Mouse (Mus musculus): ENCODE measurements at regions not wholly inside any gene's neighbourhood (a gene's known extent, or its start where the extent isn't known, plus 50 kb on each side); places are given as distances from the start of the nearest gene placed in this dataset.
"Not testable (repeated sequence)": the region's sequence is repeated elsewhere in the genome, so short reads cannot be mapped to it uniquely, and the experiment has no call there.

DNA sequence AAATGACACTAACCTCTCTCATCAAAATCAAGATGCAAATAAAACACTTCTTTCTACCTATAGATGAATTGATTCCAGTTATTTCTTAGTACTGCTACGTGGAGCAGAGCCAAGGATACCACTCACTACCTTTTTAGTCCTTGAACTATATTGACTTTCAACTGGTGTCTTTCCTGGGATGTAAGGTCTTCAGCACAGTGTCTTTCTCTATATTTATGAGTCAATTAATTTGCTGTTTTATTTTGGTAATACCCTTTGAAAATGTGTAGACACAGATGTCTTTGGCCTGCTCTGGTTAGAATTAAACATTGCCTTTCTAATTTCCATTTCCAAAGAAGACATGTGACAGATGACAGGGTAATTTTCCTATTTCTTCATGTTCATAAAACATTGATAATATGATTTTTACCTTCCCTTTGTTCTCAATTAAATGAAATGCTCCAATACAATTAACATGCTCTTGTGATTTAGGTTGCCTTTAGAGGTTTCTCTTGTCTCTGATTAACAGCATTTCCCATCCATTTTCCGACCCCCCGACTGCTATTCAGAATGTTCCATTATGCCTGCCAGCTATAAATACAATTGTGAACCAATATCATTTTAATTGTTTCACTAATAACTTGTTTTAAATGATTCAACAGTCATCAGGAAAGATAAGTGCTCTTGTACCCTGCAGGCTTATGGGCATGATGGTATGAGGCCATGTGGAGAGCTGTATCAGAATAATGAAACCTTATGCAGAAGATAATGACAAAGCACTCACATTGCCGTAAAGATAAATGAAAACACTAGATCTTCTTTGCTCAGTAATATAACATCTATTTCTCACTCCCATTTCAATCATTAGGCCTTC, 266.2 kb upstream of the 1700008P02Rik start:
- DNase-seq (ENCODE audit: low spot score): no peak

DNA sequence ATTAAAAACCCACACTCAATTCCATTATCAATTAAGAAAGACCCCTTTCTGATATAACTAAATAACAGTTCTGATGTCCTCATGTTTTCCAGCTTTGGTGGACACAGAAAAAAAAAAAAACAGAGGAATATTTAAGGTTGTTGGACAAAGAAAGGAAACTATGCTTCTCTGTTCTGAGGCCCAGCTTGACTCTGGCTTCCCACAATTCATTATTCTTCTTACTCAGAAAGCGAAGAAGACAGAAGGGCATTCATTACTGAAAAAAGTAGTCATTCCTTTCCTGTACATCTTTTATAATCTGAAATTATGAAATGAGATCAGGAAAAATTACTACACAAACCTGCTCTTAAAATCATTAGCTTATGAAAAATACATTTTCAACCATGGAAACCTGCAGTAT, 263.2 kb upstream of the 1700008P02Rik start:
- no peak for DNase-seq (ENCODE audit: low spot score)

- DNase-seq (ENCODE audit: low spot score): no peak
Observed at GRCm38 (mm10) chr3:6876265-6876664, 256.0 kb upstream of the 1700008P02Rik start.

- DNase-seq (ENCODE audit: low spot score): no peak
Observed at GRCm38 (mm10) chr3:6872170-6872569, 251.9 kb upstream of the 1700008P02Rik start.

GRCm38 (mm10) chr3:6871752-6872151, 251.5 kb upstream of the 1700008P02Rik start:
- DNase-seq (ENCODE audit: low spot score): no peak

DNA sequence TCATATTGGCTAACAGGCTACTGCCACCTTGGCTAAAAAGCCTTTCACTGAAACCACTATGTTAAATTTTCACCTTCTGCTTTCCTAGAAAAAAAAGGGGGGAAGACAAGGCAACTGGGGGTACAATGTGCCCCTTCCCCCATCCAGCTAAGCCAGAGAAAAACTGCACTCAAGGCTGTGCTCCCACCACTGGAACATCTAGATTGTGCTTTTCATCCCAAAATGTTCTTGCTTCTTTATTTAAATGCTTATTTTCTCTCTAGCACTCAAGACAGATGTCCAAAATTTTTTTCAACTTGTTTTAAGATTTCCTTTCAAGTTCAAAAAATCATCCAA, 245.9 kb upstream of the 1700008P02Rik start:
- no peak for DNase-seq (ENCODE audit: low spot score)

GRCm38 (mm10) chr3:6865462-6866147, 245.4 kb upstream of the 1700008P02Rik start:
- DNase-seq (ENCODE audit: low spot score): peak; percentile 3

GRCm38 (mm10) chr3:6859866-6860180, 239.6 kb upstream of the 1700008P02Rik start:
- no peak for DNase-seq (ENCODE audit: low spot score)

GRCm38 (mm10) chr3:6858982-6859865, 239.0 kb upstream of the 1700008P02Rik start:
- no peak for DNase-seq (ENCODE audit: low spot score)

DNA sequence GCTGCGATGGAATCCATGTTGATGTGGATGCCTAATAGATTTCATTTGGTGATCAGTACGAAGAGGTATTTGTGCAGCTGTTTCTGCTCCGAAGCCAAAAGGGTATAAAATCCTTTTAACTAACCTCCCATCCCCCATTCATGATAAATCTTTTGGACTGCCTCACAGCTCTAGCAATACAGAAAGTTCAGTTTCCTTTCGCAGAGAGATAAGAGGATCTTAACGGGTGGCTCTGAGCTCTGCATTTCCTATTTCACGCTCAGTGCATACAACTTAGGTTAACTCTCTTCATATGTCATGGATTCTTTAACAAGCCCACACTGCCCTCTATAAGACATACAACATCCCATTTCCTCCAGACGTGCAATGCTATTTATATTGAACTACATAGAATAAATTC, 199.1 kb upstream of the 1700008P02Rik start:
- no peak for DNase-seq (ENCODE audit: low spot score)

GRCm38 (mm10) chr3:6812346-6812745, 192.1 kb upstream of the 1700008P02Rik start:
- DNase-seq (ENCODE audit: low spot score): no peak

GRCm38 (mm10) chr3:6809381-6809950, 189.2 kb upstream of the 1700008P02Rik start:
- DNase-seq (ENCODE audit: low spot score): no peak

GRCm38 (mm10) chr3:6800092-6800716, 180.0 kb upstream of the 1700008P02Rik start:
- DNase-seq (ENCODE audit: low spot score): not testable (repeated sequence)

DNA sequence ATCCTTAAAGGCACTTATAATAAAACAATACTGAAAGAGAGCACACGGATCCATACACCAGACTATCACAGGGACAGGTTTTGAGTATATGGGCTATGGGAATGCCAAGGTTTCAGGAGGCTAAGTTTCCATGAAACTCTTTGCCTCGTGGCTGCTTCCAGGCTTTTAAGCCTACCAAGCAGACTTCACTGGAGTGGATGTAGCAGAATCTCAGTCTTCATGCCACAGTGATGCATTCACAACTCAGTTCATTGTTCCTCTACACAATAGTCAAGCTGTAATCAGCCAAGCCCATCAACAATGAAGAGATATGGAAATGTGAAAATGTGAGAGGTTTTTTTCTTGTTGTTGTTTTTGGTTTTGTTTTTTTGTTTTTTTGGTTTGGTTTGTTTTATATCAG, 148.3 kb upstream of the 1700008P02Rik start:
- no peak for DNase-seq (ENCODE audit: low spot score)

GRCm38 (mm10) chr3:6768085-6768484, 147.8 kb upstream of the 1700008P02Rik start:
- DNase-seq (ENCODE audit: low spot score): not testable (repeated sequence)

GRCm38 (mm10) chr3:6759172-6759571, 138.9 kb upstream of the 1700008P02Rik start:
- DNase-seq (ENCODE audit: low spot score): no peak

GRCm38 (mm10) chr3:6757562-6757961, 137.3 kb upstream of the 1700008P02Rik start:
- no peak for DNase-seq (ENCODE audit: low spot score)

- not testable (repeated sequence) for DNase-seq (ENCODE audit: low spot score)
Observed at GRCm38 (mm10) chr3:6750746-6751145, 130.5 kb upstream of the 1700008P02Rik start.

- DNase-seq (ENCODE audit: low spot score): no peak
Observed at GRCm38 (mm10) chr3:6731372-6732297, 111.4 kb upstream of the 1700008P02Rik start.

- no peak for DNase-seq (ENCODE audit: low spot score)
Observed at GRCm38 (mm10) chr3:6730066-6730465, 109.8 kb upstream of the 1700008P02Rik start.

DNA sequence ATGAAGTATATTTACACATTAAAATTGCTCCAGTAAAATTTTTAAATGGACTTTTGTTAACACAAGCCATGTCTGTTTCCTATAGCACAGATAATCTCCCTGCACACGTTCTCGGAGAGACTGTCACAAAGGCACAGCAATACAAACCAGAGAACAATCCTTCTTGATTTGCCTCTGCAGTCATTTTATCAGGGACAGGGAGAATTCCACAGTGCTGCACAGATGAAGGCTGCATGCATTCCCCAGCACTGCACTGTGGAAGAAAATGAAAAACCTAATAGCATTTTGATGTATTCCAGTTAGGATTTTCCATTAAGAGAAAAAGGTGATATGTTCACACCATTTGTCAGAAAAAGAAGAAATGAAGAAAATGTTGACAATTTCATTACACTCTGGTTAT, 63.4 kb upstream of the 1700008P02Rik start:
- no peak for DNase-seq (ENCODE audit: low spot score)
